Mouse (Mus musculus): ENCODE data around the gene Tstd2.

The Tstd2 gene

DNA sequence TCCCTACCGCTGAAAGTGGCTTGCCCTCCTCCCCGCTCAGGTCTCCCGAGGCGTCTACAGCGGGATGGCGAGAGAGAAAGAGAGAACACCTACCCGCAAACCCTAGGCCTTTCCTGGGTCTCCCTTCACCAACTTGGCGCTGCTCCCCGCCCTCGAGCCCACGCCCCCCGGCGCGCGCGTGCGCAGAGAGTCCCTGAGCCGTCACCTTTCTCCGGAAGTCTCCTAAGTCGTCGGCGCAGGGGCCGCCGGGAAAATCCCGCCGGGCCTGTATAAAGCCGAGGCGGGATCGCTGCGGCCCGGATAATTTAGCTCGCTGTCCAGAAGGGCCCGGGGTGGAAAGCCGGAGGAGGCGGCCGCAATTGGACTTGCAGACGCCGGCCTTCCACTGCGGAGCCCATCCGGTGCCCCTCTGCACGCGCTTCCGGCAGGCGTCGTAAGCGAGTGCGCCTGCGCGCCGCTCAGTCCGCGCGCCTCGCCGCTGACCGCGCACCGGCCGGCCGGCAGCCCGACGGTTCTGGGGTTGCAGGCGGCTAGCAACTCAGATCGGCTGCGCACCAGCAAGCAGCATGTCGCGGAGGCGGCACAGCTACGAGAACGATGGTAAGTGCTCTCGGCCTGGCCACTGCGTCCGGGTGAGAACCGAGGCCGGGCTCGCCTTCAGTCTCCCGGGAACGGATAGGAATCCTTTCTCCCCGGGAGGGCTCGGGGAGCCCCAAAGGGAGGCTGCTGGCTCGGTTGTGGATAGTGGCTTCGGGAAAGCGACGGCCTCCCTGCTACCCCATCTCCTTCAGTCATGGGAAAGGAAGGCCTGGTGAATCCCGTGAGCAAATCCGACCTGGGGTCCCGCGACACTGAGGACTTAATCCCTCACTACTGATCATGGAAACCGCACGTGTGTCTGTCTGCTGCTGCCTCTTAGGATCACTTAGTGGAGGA, at the start of gene Tstd2, which contains the start of gene Ncbp1:
Tstd2 (minus strand) TSS at position 408 of the 936 bp plus-strand sequence.
Ncbp1 (plus strand) TSS at position 327 of the 936 bp plus-strand sequence.
- peak; percentile 87 to 92 for DNase-seq (ENCODE audit: low spot score in 2 of 2)

DNA sequence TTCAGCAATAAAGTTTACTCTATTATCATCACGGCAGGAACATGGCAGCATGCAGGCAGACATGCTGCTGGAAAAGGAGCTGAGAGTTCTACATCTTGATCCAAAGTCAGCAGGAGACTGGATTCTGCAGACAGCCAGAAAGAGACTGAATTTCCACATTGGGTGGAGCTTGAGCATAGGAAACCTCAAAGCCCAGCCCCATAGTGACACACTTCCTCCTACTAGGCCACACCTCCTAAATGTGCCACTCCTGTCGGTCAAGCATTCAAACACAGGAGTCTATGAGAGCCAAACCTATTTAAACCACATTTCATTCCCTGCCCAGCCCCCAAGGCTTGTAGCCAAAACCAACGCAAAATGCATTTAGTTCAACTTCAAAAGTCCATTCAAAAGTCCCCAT, 48.0 kb upstream of the Tstd2 start:
- DNase-seq (ENCODE audit: low spot score in 2 of 2) = no peak

DNA sequence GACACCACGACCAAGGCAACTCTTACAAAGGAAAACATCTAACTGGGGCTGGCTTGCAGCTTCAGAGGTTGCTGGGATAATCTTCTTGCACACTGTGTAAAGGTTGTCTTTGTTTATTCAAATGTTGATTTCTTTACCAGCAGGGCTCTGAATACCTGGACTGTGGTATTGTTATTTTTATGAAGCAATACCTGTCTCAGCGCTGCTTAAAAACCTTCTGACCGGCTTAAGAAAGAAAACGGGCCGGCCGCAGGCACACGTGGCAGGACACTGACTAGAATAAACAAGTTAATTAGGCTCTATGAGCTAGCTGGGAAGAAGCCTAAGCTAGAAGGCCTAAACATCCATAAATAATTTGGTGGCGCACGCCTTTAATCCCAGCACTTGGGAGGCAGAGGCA, 47.4 kb upstream of the Tstd2 start:
- DNase-seq (ENCODE audit: low spot score in 2 of 2) = no peak

DNA sequence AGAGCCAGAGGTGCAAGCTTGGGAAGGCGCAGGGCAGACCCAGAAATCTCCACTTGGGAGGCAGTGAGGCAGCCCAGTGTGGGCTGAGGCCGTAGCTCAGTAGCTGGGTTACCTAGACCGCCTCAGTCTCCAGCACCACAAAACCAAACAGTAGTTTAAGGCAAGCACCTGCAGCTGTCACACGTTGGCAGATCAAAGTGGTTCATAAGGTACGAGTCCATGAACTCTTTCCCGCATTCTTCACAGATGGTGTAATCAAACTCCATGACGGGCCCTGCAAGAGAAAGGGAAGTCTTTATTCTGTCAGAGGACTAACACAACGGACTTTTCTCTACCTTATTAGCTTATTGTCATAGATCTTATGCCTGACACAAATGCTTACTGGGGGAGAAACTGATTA, 46.9 kb upstream of the Tstd2 start:
- DNase-seq (ENCODE audit: low spot score in 2 of 2) = no peak

DNA sequence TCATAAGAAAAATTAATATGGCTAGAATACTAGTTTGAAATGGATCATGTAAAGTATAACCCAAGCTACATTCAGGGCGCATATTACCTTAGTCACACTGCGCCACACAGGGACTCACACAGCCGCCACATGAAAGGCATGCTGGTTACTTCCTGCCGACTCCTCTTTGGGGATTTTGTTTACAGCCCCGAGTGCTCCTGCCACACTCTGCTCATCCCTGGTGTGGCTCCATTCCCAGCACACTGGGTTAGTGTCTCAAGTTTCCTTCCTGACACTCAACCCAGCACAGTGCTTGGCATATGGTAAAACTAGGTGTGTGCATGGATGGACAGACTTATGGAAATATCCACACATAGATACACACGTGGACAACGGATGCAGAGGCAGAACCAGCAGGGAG, 43.7 kb upstream of the Tstd2 start:
- no peak for DNase-seq (ENCODE audit: low spot score in 2 of 2)

DNA sequence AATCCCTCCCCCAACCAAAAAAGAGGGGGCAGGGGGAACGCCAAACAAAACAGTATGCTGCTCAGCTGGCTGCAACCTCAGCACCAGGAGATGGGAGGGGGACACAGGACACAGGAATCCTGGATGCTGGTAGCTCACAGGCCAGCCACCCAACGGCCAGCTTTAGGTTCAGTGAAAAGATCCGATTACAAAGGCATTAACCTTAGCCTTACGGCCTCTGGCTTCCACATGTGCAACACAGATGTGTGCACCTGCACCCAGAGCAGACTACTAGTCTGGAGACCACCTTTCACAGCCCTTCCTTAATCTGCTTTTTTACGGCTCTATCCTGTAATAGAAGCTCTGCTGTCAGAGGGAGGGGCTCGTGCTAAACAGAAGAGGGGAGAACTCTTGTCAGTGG, 42.7 kb upstream of the Tstd2 start:
- DNase-seq (ENCODE audit: low spot score in 2 of 2) = no peak

DNA sequence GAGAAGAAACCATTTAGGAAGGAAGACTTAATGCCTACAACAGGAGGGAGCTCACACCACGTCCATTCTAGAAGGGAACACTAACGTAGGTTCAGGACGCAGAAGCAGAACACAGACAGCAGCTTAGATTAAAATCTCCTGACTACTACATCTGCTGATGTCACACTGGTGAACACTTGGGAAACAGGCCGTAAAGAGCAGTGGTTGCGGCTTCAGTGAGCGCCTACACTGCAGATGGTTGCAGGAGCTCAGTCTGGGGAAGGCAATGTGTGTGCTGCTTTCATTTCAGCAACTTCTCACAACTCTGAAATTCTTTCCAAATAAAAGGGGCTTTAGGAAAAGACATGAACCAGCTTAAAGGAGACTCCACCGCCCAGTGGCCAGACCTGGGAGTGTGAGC, 39.0 kb upstream of the Tstd2 start:
- DNase-seq (ENCODE audit: low spot score in 2 of 2) = no peak

DNA sequence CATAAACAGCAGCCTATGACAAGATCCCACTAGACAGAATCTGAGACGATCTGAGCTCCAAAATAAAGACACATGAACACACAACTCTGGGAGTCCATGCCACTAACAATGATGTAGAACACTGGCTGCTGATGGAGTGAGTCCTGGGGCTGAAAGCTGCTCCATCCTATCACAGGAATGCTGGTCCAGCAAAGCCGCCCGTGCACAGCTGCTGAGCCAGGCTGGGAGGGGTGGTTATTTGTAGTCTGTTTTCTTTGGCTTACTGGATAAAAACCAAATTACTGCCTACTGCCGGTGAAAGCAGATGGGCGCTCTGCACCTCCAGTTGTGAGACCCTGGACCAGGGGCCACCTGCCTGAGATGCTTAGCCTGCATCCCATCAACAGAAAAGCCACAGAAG, 38.5 kb upstream of the Tstd2 start:
- no peak for DNase-seq (ENCODE audit: low spot score in 2 of 2)

DNA sequence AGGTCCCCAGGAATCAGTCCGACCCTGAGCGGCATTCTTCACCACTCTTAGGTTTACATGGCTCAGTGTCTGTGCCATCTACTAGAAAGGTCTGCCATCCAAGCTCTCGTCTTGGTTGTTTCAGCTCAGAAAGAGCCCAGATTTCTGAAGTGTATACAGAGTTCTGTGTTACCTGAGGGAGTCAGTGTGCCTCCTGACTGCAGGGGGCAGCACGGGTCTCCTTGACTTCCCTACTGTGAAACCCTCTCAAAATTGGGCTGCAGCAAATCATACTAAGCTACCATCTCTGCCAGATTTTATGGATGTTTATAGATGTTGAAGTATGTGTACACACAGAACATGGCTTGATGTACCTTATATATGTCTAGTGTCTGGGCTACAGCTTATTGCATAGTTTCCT, 37.8 kb upstream of the Tstd2 start:
- DNase-seq (ENCODE audit: low spot score in 2 of 2) = no peak

DNA sequence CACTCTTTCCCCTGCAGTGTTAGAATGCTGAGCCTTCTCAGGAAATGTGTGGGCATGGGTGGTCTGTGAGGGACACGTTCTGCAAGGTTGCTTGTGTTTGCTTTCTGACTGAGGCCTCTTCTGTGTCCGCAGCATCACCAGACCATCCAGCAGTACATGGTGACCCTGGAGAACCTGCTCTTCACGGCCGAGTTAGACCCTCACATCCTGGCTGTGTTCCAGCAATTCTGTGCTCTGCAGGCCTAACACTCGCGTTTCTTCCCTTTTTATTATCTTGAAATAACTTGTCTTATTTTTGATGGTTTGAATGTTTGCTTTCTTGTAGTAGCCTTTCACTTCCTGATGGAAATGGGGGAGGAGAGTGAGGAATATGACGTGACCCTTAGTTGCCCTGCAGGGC, 33.3 kb upstream of the Tstd2 start:
- DNase-seq (ENCODE audit: low spot score in 2 of 2) = no peak

DNA sequence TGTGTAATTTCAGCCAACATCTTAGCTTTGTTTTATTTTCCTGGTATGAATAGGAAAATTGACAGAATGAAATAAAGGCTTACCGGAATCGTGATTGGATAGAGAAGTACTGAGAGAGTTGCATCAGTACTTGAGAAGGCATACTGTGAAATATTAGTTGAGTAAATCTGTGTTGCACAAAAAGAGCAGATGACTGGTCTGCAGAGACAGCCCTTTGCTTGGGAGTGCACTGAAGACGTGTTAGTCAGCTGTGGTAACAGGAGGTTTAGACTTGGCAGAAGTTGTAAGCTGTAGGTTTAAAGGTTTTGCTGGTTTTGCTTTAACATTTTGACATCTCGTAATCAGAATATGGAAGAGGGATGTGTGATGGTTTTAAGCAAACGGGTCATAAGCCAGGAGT, 27.3 kb upstream of the Tstd2 start:
- no peak for DNase-seq (ENCODE audit: low spot score in 2 of 2)

DNA sequence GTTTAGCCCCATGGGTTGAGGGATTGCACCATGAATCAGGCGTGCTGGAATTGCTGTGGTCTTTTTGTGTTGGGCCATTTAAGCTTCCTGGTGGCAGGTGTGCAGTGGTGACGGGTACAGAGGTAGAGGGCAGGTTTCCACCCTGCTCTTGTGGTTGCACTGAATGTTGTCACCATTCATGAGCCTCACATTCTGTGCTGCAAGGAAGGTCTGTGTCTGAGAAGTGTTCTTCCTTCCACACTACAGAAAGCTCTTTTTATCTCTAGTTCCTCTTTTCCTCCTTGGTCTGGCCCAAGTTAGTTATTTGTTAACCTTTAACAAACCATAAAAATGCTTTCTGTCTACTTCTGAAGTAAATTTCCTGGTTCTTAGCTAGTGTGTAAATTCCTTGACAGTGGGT, 25.5 kb upstream of the Tstd2 start:
- no peak for DNase-seq (ENCODE audit: low spot score in 2 of 2)

DNA sequence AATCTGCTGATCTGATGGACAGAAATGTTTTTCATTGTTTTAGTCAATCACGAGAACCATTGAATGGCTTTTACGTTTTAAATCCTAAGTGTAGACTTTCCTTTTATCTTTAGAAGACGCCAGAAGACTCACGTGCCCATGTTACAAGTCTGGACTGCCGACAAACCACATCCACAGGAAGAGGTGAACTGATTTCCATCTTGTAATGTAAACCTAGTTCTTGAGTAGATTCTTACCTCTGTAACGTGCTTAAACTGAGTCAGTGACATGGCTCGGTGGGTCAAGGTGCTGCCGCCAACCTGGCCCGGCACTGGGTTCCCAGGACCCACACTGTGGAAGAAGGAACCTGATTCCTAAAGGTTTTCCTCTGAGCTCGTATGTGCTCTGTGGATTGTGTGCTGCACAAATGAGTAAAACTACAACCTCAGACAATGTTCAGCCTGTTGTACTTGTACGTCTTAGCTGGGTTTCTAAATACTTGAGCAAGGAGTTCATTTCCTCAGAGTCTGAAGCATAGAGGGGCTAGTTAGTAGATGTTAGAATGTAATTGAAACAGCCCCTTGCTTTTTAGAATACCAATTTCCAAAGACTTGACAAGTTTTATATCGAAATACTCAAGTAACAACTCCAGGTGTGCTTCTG, 13.5 kb upstream of the Tstd2 start:
- DNase-seq (ENCODE audit: low spot score in 2 of 2) = peak in 1 of 2 experiments; percentile 12

DNA sequence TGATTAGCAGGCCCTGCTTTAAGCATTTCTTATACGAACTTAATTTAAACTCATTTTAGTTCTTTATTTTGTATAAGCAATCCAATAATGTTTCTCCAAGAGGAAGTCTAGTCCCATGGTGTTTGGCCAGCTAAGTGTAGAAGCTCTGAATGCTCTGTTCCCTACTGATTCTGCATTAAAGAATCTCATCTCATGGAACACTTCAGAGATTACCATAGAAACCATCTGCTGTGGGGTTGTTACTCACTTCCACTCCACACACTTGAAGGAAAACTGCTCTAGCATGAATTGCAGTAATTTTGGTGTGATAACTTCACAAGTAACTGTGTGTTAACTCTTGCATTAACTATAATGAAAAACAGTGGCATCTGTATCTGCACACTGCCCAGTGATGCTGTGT, 8.4 kb upstream of the Tstd2 start:
- no peak for DNase-seq (ENCODE audit: low spot score in 2 of 2)

DNA sequence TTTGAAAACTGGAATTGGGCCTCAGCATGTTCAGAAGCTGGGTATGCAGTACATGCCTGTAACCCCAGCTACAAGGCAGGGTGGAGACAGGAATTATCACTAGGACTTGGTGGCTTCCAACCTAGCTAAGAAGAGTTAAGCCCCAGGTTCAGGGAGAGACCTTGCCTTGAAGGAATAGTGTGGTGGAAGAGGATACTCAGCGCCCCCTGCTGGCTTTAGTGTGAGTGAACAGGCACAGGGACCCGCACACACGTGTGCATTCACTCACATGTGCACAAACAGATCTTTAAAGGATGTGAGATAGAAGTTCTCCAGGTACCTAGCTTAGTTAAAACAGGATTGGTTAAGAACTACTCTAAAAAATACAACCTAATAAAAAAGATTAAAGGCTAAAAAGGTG, 5.8 kb upstream of the Tstd2 start:
- no peak for DNase-seq (ENCODE audit: low spot score in 2 of 2)

DNA sequence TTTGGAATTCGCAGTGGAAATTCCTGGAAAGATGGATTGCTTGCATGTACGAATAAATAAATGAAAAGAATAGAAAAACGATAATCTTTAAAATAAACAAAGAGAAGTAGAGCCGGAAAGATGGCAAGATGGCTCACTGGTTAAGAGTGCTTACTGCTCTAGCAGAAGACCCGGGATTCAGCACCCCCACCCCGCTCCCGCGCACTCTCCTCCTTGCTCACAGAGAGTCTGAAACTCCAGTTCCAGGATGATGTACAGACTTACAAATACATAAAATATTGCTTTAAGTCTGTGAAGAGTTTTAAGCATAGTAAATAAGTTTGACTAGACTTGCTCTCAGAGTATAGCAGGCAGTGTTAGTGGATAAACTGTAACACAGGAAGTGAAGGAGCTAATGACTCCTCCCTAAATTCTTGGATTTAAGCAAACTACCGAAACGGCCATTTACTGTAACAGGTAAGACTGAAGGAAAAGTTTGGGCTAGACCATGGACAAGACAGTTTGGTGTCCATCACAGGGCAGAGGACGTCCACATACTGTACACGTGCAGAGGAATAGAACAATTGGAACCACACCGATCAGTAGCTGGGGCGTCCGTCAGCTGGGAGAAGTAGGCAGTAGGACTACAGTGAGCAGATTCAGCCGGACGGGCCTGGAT, 736 bp downstream of the Tstd2 start:
- DNase-seq (ENCODE audit: low spot score in 2 of 2) = no peak

DNA sequence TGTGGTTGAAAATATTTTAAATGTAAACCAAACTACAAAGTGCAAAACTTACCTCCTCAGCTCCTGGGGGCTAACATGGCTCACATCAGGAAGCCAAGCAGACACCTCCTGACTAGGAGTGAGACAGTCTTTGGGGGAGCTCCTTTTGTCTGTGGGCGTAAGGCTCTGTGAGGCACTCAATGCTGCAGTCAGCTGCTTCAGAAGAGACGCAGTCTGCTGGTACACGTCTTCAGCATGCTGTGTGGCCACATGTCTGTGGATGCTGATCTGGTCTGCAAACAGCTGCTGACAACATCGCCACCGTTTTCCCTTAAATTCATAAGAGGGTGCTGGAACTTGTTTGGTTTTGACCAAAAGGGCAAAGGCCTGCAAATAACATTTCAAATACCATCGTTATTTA, 6.7 kb downstream of the Tstd2 start:
- no peak for DNase-seq (ENCODE audit: low spot score in 2 of 2)

DNA sequence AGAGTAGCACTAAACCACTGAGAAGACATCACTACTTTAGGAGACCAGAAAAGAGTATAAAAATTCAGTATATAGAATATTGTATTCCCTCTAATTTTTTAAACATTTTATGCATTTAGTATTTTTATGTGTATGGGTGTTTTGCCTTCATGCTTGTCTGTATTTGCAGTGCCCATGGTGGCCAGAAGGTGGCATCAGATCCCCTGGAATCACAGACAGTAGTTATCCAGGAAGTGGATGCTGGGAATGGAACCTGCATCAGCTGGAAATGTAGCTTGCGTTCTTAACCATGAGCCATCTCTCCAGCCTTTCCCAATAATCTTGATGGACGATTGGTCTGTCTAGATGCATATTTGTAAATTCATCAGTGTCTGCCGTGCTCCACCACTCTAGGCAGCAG, 8.3 kb downstream of the Tstd2 start:
- peak in 1 of 2 experiments; percentile 26 for DNase-seq (ENCODE audit: low spot score in 2 of 2)

DNA sequence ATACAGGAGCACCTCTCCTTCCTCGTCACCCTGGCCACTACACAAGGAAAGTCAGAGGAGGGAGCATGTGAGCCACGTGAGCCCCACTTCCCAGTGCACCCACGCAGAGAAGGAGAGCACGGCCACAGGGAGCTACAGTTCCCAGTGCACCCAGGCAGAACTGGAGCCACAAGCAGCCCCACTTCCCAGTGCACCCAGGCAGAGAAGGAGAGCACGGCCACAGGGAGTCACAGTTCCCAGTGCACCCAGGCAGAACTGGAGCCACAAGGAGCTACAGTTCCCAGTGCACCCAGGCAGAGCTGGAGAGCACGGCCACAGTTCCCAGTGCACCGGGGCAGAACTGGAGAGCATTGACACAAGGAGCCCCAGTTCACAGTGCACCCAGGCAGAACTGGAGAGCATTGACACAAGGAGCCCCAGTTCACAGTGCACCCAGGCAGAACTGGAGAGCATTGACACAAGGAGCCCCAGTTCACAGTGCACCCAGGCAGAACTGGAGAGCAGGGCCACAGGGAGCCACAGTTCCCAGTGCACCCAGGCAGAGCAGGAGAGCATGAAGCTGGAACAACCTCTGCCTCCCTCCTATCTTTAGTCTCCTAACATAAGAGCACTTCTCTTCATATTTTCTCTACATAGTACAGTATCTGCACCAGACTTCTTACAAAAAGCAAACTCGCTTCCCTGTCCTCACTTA, 9.0 kb downstream of the Tstd2 start:
- no peak for DNase-seq (ENCODE audit: low spot score in 2 of 2)

DNA sequence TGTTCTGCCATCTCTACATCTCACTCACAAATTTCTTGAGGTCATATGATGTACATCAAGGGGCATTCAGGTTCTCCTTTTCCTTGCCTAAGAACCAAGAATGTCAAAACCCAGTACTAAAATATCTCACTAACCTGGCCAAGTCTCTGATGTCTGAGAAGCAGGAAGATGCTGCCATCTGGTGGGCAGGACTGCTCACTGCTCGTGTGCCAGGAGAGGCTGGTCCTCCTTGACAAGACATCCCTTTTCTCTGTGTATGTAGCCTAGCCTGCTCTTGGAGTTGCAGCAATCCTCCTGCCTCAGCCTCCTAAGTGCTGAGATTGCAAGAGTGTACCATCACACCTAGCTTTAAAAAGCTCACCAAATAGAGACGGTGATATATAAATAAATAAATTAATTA, 12.0 kb downstream of the Tstd2 start:
- DNase-seq (ENCODE audit: low spot score in 2 of 2) = peak; percentile 45 to 48

DNA sequence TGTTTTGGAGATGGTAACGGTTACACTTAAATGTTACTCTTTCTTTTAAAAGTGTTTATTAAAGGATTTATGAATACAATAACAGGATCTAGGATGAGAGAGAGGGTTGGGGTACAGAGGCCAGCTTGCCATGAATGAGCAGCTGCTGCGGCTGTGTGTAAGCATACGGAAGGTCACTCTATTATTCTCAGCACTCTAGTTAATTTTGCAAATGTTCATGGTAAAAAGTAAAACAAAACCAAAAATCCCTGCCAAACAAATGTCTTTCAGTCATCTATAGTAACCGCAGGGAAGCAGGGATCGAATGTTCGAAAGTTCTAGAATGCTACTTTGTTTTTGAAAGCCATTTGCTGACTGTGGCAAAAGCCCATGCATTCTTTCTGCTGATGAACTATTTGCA, 15.1 kb downstream of the Tstd2 start:
- no peak for DNase-seq (ENCODE audit: low spot score in 2 of 2)

DNA sequence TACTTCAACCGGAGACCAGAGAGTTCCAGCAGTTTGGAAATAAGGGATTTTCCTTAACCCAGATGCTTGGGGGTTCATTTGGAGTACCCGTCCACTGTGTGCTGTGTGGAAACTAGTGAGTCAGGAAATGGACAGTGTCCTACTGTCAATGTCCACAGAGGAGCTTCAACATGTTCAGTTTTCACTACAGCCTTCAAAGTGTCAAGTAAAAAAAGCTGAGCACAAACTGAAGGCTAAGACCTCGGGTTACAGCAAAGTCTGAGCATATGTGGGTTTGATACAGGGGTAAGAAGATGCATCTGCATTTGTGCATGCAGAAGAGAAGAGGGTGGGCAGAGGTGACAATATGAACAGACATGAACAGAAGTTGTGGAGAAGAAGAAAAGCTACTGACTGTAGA, 17.7 kb downstream of the Tstd2 start:
- no peak for DNase-seq (ENCODE audit: low spot score in 2 of 2)
